Mouse (Mus musculus): ENCODE results near the gene Tnip2. TPM values are rescaled to one million over a fixed set of nuclear protein-coding genes. Genes with fewer than 3 reads are reported as not detected.
A peak's percentile ranks its signal among the peaks of the same experiment; 100 is the strongest.

The Tnip2 gene
- polyA plus RNA-seq, 1 experiment from 2014 or later, result 9.6 TPM

DNA sequence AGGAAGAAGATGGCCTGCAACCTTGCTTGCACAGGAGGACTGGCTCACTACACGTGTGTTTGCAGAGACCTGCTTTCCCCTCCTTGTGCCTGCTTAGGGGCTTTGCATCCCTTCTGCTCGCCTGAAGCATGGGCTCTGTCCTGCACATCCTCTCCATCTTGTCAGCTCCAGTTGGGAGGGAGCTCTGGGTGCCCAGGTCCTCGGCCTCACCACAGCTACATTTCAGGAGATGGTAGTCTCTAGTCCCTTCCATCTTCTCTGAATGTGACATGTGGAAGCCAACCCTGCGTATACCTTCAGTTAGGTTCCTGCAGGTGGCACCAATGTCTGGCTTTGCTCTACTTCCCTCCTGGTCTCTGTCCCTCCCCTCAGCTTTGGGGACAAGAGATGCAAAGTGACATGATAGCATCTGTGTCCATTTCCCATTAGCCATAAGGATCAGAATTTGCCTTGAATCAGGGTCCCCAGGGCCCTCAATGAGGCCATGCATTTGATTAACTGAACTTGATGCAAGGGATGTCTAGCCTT, 10.2 kb upstream of the Tnip2 start:
- Histone ChIP-seq H3K4me2 (no peak overlapping the region), H3K36me3 (no peaks in the 10 kb centered on the region), H3K4me1 (replicated peaks) (no peaks in the 10 kb centered on the region), H3K9me3 (no peaks in the 10 kb centered on the region), H3K9ac (replicated peaks) (no peak overlapping the region), H3K4me3 (replicated peaks) (no peak overlapping the region), H3K27me3 (peaks cover 20% of the 10 kb centered on the region; the same call in 1 of the 2 replicates), H3K27ac (no peak overlapping the region)
- WGBS, result 51% methylated on average over 4 of the region's 4 CpGs
- ATAC-seq (ENCODE audit: insufficient number of reproducible peaks, insufficient read depth, low FRiP score, low TSS enrichment, low read depth), result no peak

DNA sequence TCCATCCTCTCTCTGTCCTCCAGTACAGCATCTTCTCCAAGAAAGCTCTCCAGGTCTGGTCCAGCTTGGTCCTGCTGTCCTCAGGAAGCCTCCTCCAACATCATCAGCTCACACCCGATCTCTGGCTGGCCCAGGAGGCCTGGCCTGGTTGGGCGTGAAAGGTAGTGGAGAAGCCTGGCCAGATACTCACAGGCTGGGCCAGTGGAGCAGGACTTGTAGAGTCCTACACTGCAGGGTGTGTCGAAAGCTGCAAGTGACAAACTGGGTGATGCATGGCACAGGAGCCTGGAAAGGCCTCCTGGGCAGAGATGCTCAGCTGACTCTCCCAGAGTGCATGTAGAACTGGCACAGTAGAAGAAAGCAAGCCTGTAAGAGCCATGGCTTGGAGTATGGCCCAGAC, 7.5 kb upstream of the Tnip2 start:
- H3K9ac ChIP-seq (replicated peaks), result no peak overlapping the region
- no peak overlapping the region for H3K4me3 ChIP-seq (replicated peaks)
- no peak overlapping the region for H3K27ac ChIP-seq
- no peaks in the 10 kb centered on the region for H3K36me3 ChIP-seq
- no peak for ATAC-seq (ENCODE audit: insufficient number of reproducible peaks, insufficient read depth, low FRiP score, low TSS enrichment, low read depth)
- H3K9me3 ChIP-seq, result no peaks in the 10 kb centered on the region
- WGBS, result 76% methylated on average over 3 of the region's 3 CpGs
- no peaks in the 10 kb centered on the region for H3K4me1 ChIP-seq (replicated peaks)
- H3K27me3 ChIP-seq, result peaks cover 7% of the 10 kb centered on the region; the same call in 1 of the 2 replicates
- H3K4me2 ChIP-seq, result no peak overlapping the region

DNA sequence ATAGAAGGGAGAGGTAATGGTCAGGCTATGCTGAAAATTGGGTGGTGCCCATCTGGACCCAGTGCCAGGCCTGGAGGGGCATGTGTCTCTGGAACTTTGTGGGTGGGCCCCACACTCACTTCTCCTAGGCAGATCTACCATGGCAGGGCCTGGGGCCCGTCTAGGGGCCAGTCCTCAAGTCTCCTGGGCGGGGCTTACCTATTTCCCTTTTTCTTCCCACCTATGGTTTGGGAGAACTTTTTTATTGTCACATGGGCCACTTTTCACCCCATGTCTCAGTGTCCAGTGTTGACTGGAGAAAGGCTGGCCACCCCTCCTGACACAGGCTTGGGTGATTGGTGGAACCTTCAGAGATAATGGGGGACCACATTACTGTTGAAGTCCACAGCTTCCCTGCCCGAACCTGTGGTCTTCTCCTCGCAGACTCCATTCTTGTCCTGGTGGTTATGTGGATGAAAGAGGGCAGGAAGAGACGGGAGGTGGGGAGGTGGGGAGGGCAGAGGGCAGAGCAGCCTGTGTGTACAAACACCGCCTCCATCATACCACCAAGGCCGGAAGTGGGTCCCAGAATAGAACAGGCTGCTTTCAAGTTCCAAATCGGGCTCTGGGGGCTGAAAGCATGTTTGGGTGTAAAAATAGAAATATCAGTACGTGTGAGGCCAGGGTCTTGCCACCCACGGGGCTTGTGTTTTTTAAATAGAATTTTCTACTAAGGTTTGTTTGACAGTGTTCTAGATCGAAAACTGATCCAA, 6.8 kb upstream of the Tnip2 start:
- 79% methylated on average over 11 of the region's 11 CpGs for WGBS
- no peak for ATAC-seq (ENCODE audit: insufficient number of reproducible peaks, insufficient read depth, low FRiP score, low TSS enrichment, low read depth)
- H3K9me3 ChIP-seq, result no peaks in the 10 kb centered on the region
- H3K27me3 ChIP-seq, result 0 out of 2 replicates have a peak, but pooled peaks cover 5% of the 10 kb centered on the region
- H3K4me3 ChIP-seq (replicated peaks), result no peak overlapping the region
- H3K4me2 ChIP-seq, result no peak overlapping the region
- no peak overlapping the region for H3K27ac ChIP-seq
- no peak overlapping the region for H3K9ac ChIP-seq (replicated peaks)
- no peaks in the 10 kb centered on the region for H3K36me3 ChIP-seq
- H3K4me1 ChIP-seq (replicated peaks), result no peaks in the 10 kb centered on the region

DNA sequence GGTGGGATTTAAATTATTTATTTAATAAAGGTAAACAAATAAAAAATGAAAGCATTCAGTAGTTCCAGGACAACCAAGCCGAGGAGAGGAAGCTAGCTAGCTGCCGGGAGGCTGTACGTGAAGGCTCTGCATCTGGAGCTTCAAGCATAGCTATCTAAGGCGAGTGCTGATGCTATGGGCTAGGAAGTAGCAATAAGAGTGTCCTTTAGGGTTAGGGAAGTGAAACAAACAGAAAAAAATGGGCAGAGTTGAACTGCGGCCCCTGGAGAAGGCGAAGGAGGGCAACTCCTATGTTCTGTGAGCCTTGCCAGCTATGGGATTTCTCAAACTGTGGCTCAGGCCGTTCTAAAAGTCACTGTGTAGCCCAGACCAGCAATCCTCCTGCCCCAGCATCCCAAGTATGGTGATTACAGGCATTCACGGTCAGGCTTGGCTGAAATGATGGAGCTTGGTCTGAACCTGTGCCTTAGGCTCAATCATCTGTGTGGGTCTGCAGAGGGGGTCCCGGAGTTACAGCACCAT, 5.7 kb upstream of the Tnip2 start:
- WGBS, result 77% methylated on average over 9 of the region's 9 CpGs
- no peak overlapping the region for H3K4me3 ChIP-seq (replicated peaks)
- H3K36me3 ChIP-seq, result no peaks in the 10 kb centered on the region
- H3K27ac ChIP-seq, result no peak overlapping the region
- H3K27me3 ChIP-seq, result 0 out of 2 replicates have a peak, but pooled peaks cover 4% of the 10 kb centered on the region
- ATAC-seq (ENCODE audit: insufficient number of reproducible peaks, insufficient read depth, low FRiP score, low TSS enrichment, low read depth), result no peak
- H3K4me1 ChIP-seq (replicated peaks), result peaks cover under 1% of the 10 kb centered on the region; the same call in 1 of the 2 replicates
- H3K9ac ChIP-seq (replicated peaks), result no peak overlapping the region
- H3K9me3 ChIP-seq, result no peaks in the 10 kb centered on the region
- no peak overlapping the region for H3K4me2 ChIP-seq

DNA sequence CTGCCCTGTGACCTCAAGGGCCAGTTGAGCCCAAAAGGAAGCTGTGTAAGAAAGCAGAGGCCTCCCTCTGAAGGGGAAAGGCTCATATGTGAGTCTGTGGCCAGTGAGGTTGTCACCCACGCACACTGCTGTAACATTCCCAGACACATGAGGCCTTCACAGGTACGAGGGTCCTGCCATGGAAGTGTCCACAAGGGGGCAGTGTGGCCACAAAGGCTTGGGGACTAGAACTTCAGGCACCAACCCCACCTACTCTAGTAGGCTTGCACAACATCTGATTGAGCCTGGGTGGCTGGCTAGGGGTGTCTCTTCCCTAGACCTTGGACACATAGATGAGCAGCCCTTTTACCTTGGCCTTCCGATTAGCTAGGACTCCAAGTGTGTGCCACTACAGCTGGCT, 4.1 kb upstream of the Tnip2 start:
- 22% methylated on average over 3 of the region's 3 CpGs for WGBS
- Histone ChIP-seq H3K9me3 (no peaks in the 10 kb centered on the region), H3K27me3 (peaks cover 8% of the 10 kb centered on the region; the same call in 1 of the 2 replicates), H3K36me3 (no peaks in the 10 kb centered on the region), H3K4me3 (replicated peaks) (no peak overlapping the region), H3K27ac (no peak overlapping the region), H3K4me1 (replicated peaks) (peaks cover 11% of the 10 kb centered on the region), H3K4me2 (no peak overlapping the region), H3K9ac (replicated peaks) (no peak overlapping the region)
- no peak for ATAC-seq (ENCODE audit: insufficient number of reproducible peaks, insufficient read depth, low FRiP score, low TSS enrichment, low read depth)

DNA sequence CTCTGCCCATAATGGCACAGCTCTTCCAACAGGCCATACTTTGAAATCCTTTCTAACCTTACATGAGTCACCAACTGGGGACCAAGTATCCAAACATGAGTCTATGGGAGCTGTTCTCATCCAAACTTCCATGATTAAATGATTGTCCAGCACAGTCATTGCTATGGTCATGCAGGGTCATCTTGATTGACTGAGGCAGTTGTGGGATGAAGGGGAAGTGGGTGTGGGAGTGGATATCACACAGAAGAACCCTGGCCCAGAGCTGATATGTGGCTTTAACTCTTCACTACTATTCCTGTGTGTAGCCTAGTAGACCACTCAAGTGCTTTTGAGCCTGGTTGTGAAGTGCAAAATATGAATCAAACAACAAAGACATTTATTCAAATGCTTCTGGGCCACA, 1.3 kb upstream of the Tnip2 start:
- H3K9me3 ChIP-seq, result no peaks in the 10 kb centered on the region
- no peaks in the 10 kb centered on the region for H3K36me3 ChIP-seq
- peaks cover 18% of the 10 kb centered on the region for H3K27me3 ChIP-seq
- no peak overlapping the region for H3K4me2 ChIP-seq
- H3K4me1 ChIP-seq (replicated peaks), result peaks cover 12% of the 10 kb centered on the region
- no peak overlapping the region for H3K4me3 ChIP-seq (replicated peaks)
- H3K27ac ChIP-seq, result no peak overlapping the region
- no peak for ATAC-seq (ENCODE audit: insufficient number of reproducible peaks, insufficient read depth, low FRiP score, low TSS enrichment, low read depth)
- no peak overlapping the region for H3K9ac ChIP-seq (replicated peaks)

DNA sequence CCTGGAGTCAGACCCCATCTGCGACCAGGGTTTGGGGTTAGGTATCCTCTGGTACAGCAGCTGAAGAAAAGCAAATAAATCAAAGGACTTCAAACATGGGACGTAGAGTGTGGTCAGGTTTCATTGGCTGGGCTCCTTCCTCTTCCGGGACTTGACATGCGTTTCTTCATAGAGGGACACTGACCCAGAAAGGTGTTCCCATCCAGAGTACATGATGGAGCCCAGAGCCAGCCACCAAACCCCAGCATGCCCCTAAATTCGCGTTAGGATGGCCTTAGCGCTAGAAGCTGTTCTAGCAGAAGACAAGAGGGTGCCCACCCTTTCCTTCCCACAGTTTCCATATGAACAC, 401 bp upstream of the Tnip2 start:
- Histone ChIP-seq H3K9me3 (no peaks in the 10 kb centered on the region), H3K27ac (no peak overlapping the region), H3K4me2 (peak overlapping the region; percentile 92), H3K9ac (replicated peaks) (peak overlapping the region; percentile 18; the same call in 1 of the 2 replicates), H3K27me3 (peaks cover 18% of the 10 kb centered on the region), H3K4me1 (replicated peaks) (peaks cover 12% of the 10 kb centered on the region), H3K4me3 (replicated peaks) (peak overlapping the region; percentile 68), H3K36me3 (no peaks in the 10 kb centered on the region)
- no peak; the same call in 1 of the 2 replicates for ATAC-seq (ENCODE audit: insufficient number of reproducible peaks, insufficient read depth, low FRiP score, low TSS enrichment, low read depth)
- 21% methylated on average over 7 of the region's 7 CpGs for WGBS

DNA sequence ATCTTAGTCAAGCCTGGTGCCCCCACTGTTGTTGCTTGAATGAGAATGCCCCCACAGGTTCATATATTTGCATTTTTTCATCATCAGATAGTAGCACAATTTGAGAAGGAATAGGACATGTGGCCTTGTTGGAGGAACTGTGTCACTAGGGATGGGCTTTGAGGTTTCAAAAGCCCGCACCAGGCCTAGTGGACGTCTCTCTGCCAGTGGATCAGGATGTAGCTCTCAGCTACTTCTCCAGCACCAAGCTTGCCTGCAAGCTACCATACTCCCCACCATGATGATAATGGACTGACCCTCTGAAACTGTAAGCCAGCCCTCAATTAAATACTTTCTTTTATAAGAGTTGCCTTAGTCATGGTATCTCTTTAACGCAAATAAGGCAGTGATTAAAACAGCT, 1.3 kb downstream of the Tnip2 start:
- no peak overlapping the region for H3K27ac ChIP-seq
- ATAC-seq (ENCODE audit: insufficient number of reproducible peaks, insufficient read depth, low FRiP score, low TSS enrichment, low read depth), result no peak
- peaks cover 18% of the 10 kb centered on the region for H3K27me3 ChIP-seq
- H3K4me2 ChIP-seq, result no peak overlapping the region
- H3K9me3 ChIP-seq, result no peaks in the 10 kb centered on the region
- no peaks in the 10 kb centered on the region for H3K36me3 ChIP-seq
- no peak overlapping the region for H3K9ac ChIP-seq (replicated peaks)
- WGBS, result 83% methylated on average over 3 of the region's 3 CpGs
- H3K4me3 ChIP-seq (replicated peaks), result no peak overlapping the region
- H3K4me1 ChIP-seq (replicated peaks), result peaks cover 12% of the 10 kb centered on the region

DNA sequence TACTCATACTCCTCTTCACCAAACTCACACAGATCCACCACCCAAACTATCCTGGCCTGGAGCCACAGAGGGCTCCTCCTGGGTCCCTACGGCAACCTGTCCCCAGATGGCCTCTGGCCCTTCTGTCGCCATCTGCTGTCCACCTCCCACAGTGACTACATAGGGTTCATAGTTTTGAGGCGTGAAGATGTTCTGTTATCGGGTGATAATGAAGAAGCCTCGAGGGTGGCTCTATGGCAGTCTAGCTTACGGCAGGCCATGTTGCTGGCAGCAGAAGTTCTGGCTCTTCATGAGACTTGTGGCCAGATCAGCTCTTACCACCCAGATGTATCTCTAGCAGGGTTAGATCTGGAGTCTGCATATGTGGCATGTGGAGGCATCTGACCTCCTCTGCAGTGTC, 11.0 kb downstream of the Tnip2 start:
- WGBS, result 79% methylated on average over 6 of the region's 6 CpGs
- H3K4me1 ChIP-seq (replicated peaks), result no peaks in the 10 kb centered on the region

DNA sequence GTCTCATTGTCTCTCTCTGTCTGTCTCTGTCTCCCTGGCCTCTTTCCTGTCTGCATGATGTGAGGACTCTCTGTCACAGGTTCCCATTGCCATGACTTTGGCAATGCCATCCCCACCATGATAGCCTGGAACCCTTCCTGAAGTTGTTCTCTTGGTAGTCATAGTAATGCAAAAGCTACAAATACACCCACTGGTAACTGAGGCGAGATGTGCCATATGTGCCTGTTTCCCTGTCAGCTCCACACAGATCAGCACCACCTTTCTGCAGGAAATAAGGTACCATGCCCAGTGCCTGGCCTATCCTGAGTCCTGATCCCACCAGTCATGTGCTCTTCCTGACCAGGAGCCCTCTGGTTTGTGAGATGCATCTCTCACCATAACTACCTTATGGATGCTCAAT, 11.4 kb downstream of the Tnip2 start:
- ATAC-seq (ENCODE audit: insufficient number of reproducible peaks, insufficient read depth, low FRiP score, low TSS enrichment, low read depth), result no peak
- Histone ChIP-seq H3K9ac (replicated peaks) (no peak overlapping the region), H3K4me3 (replicated peaks) (no peak overlapping the region), H3K4me2 (no peak overlapping the region), H3K27me3 (no peaks in the 10 kb centered on the region), H3K27ac (no peak overlapping the region), H3K9me3 (no peaks in the 10 kb centered on the region), H3K4me1 (replicated peaks) (no peaks in the 10 kb centered on the region), H3K36me3 (no peaks in the 10 kb centered on the region)
- 91% methylated on average over 1 of the region's 1 CpGs for WGBS

More for the DNA sequence above, 11.0 kb downstream of the Tnip2 start:
- no peak overlapping the region for H3K27ac ChIP-seq
- ATAC-seq (ENCODE audit: insufficient number of reproducible peaks, insufficient read depth, low FRiP score, low TSS enrichment, low read depth), result no peak
- H3K4me3 ChIP-seq (replicated peaks), result no peak overlapping the region
- no peaks in the 10 kb centered on the region for H3K27me3 ChIP-seq
- H3K9me3 ChIP-seq, result no peaks in the 10 kb centered on the region
- H3K36me3 ChIP-seq, result no peaks in the 10 kb centered on the region
- H3K9ac ChIP-seq (replicated peaks), result no peak overlapping the region
- H3K4me2 ChIP-seq, result no peak overlapping the region

DNA sequence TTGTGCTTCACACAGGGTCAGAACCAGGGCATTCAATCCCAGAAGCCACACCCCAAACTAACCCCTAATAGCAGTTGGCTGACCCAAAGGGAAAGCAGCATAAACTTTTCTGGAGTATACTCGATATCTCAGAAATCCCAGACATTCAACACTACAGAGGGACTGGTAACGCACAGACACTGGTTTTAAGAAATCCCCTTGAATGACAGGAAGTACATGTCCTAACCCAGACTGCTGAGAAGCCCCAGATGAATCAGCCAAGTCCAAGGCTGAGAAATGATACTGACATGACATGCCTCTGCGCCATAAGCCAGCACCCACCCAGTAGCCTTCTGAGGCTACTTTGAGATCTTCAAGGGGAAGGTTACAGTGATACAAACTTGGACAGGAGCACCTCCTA, 12.2 kb downstream of the Tnip2 start:
- no peak overlapping the region for H3K4me3 ChIP-seq (replicated peaks)
- no peaks in the 10 kb centered on the region for H3K9me3 ChIP-seq
- H3K36me3 ChIP-seq, result no peaks in the 10 kb centered on the region
- H3K9ac ChIP-seq (replicated peaks), result no peak overlapping the region
- no peak overlapping the region for H3K27ac ChIP-seq
- H3K4me1 ChIP-seq (replicated peaks), result no peaks in the 10 kb centered on the region
- no peak for ATAC-seq (ENCODE audit: insufficient number of reproducible peaks, insufficient read depth, low FRiP score, low TSS enrichment, low read depth)
- no peak overlapping the region for H3K4me2 ChIP-seq
- 90% methylated on average over 3 of the region's 3 CpGs for WGBS
- H3K27me3 ChIP-seq, result no peaks in the 10 kb centered on the region

DNA sequence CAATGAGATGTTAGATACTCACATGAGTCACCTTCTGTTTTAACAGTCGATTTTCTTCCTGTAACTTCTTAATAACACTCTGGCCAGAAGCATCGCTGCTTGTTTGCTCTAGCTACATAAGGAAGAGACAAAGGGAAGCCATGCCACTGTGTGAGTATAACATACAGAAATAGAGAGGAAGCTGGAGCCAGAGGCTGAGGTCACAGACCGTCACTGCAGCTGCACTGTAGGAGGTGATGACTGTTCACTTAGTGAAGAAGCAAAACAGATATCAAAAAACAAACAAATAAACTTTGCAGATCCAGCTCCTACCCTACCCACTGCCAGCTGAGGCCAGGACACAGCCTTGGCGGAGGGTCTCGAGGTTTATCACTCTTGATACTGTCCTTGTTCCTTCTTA, 12.9 kb downstream of the Tnip2 start:
- WGBS, result 75% methylated on average over 5 of the region's 5 CpGs
- no peaks in the 10 kb centered on the region for H3K9me3 ChIP-seq
- no peak overlapping the region for H3K4me3 ChIP-seq (replicated peaks)
- no peak for ATAC-seq (ENCODE audit: insufficient number of reproducible peaks, insufficient read depth, low FRiP score, low TSS enrichment, low read depth)
- no peak overlapping the region for H3K27ac ChIP-seq
- no peak overlapping the region for H3K9ac ChIP-seq (replicated peaks)
- H3K4me2 ChIP-seq, result no peak overlapping the region
- H3K27me3 ChIP-seq, result no peaks in the 10 kb centered on the region
- no peaks in the 10 kb centered on the region for H3K4me1 ChIP-seq (replicated peaks)
- no peaks in the 10 kb centered on the region for H3K36me3 ChIP-seq

All from limb, embryonic 12.5 days (tissue).